Mouse (Mus musculus): ENCODE measurements around the gene Olfr1359. TPM values are rescaled to one million over a fixed set of nuclear protein-coding genes. Genes with fewer than 3 reads are reported as not detected.
"Not testable (repeated sequence)": the region's sequence is repeated elsewhere in the genome, so short reads cannot be mapped to it uniquely, and the experiment has no call there.

Olfr1359 gene
- polyA plus RNA-seq (2016; fragmentation: Nextera tagmentation; extraction: Ambion mirVana): not detected in 2 replicates

DNA sequence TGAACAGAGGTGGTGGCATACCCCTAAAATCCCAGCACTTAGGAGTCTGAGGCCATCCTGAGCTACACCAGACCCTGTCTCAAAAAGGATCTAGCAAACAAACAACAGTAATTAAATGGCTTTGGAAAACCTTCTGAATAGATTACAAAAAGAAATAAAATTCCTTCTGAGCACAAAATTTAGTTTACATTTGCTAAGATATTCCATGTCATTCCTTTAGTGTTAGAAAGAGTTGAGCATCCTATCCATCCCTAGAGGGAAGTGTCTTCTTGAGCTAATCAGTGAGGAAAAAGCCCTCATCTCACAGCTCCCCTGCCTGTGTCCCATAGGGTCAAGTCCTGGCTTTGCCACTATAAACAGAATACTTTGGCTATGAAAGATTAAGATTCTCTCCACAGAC lies at the start of gene Olfr1359:
Olfr1359 (plus strand) TSS at position 301 of the 400 bp plus-strand sequence.
- no peaks in the 10 kb centered on the region for H3K36me3 ChIP-seq
- H3K27ac ChIP-seq (replicated peaks): no peak within 1 kb of the TSS
- no peaks in the 10 kb centered on the region for H3K27me3 ChIP-seq
- H3K9me3 ChIP-seq: no peaks in the 10 kb centered on the region
- no peak within 1 kb of the TSS for H3K4me3 ChIP-seq
- no peak within 1 kb of the TSS for H3K9ac ChIP-seq (replicated peaks)
- H3K4me2 ChIP-seq (replicated peaks): no peak within 1 kb of the TSS
- H3K4me1 ChIP-seq: no peaks in the 10 kb centered on the region
- no peak for ATAC-seq (ENCODE audit: low FRiP score, low read depth)

DNA sequence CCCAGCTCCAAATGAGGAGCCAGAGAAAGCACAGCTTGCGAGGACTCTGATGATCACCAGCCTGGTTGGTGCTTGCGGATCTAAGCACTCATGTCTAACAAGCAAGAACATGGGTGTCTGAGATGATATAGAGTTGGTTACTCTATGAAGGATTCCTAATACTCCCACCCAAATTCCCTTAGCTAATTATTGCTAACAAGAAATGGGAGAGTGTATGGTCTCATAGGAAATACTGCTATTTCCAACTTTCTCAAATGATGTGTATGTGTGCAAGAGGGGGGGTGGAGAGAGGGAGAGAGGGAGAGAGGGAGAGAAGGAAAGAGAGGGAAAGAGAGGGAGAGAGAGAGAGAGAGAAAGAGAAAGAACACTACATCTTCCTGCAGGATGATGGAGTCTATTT lies 34.6 kb upstream of the Olfr1359 start, which contains the start of gene Olfr1361:
Olfr1361 (minus strand) TSS at position 101 of the 400 bp plus-strand sequence.
- WGBS: 76% methylated on average over 2 of the region's 2 CpGs
- H3K9ac ChIP-seq (replicated peaks): no peak within 1 kb of the TSS
- no peak for ATAC-seq (ENCODE audit: low FRiP score, low read depth)
- no peaks in the 10 kb centered on the region for H3K27me3 ChIP-seq
- H3K9me3 ChIP-seq: no peaks in the 10 kb centered on the region
- no peaks in the 10 kb centered on the region for H3K4me1 ChIP-seq
- H3K4me3 ChIP-seq: no peak within 1 kb of the TSS
- H3K36me3 ChIP-seq: no peaks in the 10 kb centered on the region
- H3K4me2 ChIP-seq (replicated peaks): no peak within 1 kb of the TSS
- no peak within 1 kb of the TSS for H3K27ac ChIP-seq (replicated peaks)

DNA sequence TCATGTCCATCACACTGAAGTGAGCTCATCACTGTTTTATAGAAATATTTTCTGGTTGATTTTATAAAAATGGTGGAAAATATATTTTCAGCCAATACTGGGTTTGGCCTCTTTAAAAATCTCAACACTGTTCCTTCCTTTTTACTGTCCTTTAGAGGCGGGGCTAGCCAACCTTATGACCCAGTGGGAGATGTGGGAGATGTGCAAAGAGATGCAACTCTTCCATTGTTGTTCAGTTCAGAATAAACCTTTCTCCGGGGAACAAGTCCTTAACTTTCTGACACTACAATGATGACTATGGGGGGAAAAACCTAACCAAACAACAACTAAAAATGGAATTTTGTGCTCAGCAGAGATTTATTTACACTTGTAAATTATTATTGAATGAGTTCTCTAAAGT lies 20.6 kb upstream of the Olfr1359 start, which contains the start of gene Olfr1360:
Olfr1360 (minus strand) TSS at position 101 of the 400 bp plus-strand sequence.
- Histone ChIP-seq H3K27ac (replicated peaks) (no peak within 1 kb of the TSS), H3K4me2 (replicated peaks) (no peak within 1 kb of the TSS), H3K4me3 (no peak within 1 kb of the TSS), H3K36me3 (no peaks in the 10 kb centered on the region), H3K27me3 (no peaks in the 10 kb centered on the region), H3K4me1 (no peaks in the 10 kb centered on the region), H3K9me3 (no peaks in the 10 kb centered on the region), H3K9ac (replicated peaks) (no peak within 1 kb of the TSS)
- 88% methylated on average over 2 of the region's 2 CpGs for WGBS
- ATAC-seq (ENCODE audit: low FRiP score, low read depth): no peak

DNA sequence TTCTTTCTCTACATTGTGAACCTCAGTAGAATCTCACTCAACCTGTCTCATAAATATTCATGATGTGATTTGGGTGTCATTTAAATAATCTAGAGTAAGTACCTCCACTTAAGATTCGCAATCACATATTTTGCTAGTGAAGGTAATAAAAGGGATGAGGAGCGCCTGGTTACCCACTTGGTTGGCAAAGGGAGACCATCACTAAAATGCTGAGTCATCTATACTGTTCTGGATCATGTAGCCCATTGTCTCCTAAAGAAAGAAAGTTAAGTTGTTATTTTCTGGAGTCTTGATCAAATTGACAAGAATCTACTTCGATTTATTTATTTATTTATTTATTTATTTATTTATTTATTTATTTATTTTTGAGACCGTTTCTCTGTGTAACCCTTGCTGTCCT lies 8.8 kb downstream of the Olfr1359 start:
- Histone ChIP-seq H3K4me3 (no peak overlapping the region), H3K4me1 (peaks cover 4% of the 10 kb centered on the region; the same call in 1 of the 2 replicates), H3K4me2 (replicated peaks) (no peak overlapping the region), H3K36me3 (no peaks in the 10 kb centered on the region), H3K27me3 (no peaks in the 10 kb centered on the region), H3K9me3 (no peaks in the 10 kb centered on the region), H3K27ac (replicated peaks) (no peak overlapping the region), H3K9ac (replicated peaks) (no peak overlapping the region)
- 74% methylated on average over 4 of the region's 4 CpGs for WGBS
- no peak for ATAC-seq (ENCODE audit: low FRiP score, low read depth)

DNA sequence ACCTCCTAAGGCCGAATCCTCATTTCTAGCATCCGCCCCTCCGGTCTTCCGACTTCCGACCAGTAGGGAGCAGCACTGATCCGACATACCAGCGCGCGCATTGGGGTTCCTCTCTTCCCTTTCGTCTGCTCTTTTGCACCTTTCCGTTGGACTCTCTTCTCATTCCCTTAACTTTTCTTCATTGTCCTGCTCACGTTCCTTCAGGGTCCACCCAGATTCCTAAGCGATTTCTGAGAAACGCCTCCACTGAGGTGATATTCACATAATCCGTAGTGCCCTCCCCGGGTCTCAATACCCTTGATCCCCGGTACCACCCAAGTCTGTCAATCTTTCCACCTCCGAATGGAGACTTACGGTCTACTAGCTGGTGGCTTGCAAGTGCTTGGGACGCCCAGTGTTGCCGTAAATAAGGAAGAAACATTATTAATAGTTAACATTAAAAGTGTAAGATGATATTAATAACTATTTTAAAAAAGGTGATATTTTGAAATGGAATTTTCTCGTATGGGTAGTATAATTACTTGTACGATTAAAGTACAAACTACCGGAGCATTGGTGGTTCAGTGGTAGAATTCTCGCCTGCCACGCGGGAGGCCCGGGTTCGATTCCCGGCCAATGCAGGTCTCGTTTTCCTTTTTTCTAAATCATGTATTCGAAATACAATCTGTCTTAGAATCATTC lies 12.3 kb downstream of the Olfr1359 start:
- peak overlapping the region; percentile 55 for H3K4me3 ChIP-seq
- peak overlapping the region; percentile 43 for H3K9ac ChIP-seq (replicated peaks)
- H3K27me3 ChIP-seq: no peaks in the 10 kb centered on the region
- peak overlapping the region; percentile 43 for H3K4me2 ChIP-seq (replicated peaks)
- H3K36me3 ChIP-seq: no peaks in the 10 kb centered on the region
- ATAC-seq (ENCODE audit: low FRiP score, low read depth): peak; percentile 85
- H3K27ac ChIP-seq (replicated peaks): peak overlapping the region; percentile 55; the same call in 1 of the 2 replicates
- under 1% methylated on average over 32 of the region's 32 CpGs for WGBS
- peaks cover 8% of the 10 kb centered on the region for H3K4me1 ChIP-seq
- no peaks in the 10 kb centered on the region for H3K9me3 ChIP-seq

DNA sequence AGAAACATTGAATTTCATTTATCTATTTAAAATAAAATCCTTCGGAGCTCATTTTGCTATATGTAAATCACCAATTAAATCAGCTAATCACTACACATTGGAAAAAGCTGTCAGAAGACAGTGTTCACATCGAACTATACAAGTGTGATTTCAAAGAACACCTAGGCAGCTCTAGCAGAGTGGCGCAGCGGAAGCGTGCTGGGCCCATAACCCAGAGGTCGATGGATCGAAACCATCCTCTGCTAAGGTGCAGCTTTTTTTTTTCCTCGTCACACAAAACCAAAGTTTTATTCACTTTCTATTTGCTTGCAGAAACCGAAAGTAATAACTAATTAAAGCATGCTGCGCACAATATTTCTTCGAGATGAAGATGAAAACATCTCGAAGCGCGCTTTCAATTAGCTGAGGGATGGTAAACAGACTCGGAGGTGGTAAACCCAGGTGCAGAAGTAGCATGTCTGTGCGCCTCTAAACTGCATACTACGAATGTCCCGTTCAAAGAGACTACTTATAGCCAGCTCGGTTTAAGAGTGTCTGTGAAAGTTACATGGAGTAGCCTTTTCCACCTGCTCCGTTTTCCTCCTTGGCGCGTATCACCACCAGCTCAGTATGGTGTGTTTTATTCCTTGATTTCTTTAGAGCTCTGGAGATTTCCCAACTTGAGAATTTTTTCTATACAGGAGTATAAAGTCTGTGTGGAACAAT lies 13.1 kb downstream of the Olfr1359 start:
- peak overlapping the region; percentile 44 for H3K4me3 ChIP-seq
- no peaks in the 10 kb centered on the region for H3K36me3 ChIP-seq
- H3K9ac ChIP-seq (replicated peaks): peak overlapping the region; percentile 34
- peaks cover 12% of the 10 kb centered on the region for H3K4me1 ChIP-seq
- H3K27ac ChIP-seq (replicated peaks): no peak overlapping the region
- no peaks in the 10 kb centered on the region for H3K9me3 ChIP-seq
- H3K4me2 ChIP-seq (replicated peaks): peak overlapping the region; percentile 60
- no peaks in the 10 kb centered on the region for H3K27me3 ChIP-seq
- 1% methylated on average over 22 of the region's 22 CpGs for WGBS
- ATAC-seq (ENCODE audit: low FRiP score, low read depth): peak; percentile 63

DNA sequence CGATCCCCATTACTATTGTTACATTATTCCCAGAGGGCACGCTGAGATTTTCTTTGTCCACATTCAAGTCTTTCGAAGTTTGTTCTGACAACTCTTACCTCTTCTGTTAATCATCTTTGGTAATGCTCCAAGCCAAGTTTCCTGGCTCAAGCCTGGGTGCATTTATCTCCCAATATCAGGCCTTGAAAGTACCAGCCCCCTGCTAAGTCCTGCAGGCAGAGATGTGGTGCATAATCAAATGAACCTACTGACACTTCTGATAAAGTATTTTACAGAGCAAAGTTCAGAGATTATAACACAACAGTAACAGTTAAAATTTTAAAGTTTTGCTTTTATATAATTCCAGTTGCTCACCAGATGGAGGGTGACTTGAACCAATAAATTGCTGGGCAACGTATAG lies 13.8 kb downstream of the Olfr1359 start:
- Histone ChIP-seq H3K4me2 (replicated peaks) (peak overlapping the region; percentile 60), H3K36me3 (no peaks in the 10 kb centered on the region), H3K27ac (replicated peaks) (no peak overlapping the region), H3K4me1 (peaks cover 12% of the 10 kb centered on the region), H3K9ac (replicated peaks) (peak overlapping the region; percentile 34; the same call in 1 of the 2 replicates), H3K9me3 (no peaks in the 10 kb centered on the region), H3K27me3 (no peaks in the 10 kb centered on the region), H3K4me3 (peak overlapping the region; percentile 44)
- no peak for ATAC-seq (ENCODE audit: low FRiP score, low read depth)
- 27% methylated on average over 4 of the region's 4 CpGs for WGBS

DNA sequence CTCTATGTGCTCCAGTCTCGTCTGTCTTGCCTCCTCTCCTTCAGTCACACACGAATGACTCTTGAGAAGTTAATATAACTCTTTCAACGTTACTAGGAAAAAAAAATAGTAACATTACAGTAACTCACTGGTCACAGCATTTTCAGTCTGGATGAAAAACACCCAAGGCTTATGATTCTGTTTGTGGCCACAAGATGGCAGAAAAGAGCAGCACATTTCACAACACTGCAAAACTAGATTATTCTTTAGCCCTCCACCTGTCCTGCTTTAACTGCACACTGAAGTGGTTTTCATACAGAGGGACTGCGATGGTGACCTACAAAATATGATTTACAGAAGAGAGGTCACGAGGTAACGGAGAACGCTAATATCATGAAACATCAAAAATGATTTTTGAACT lies 16.8 kb downstream of the Olfr1359 start:
- H3K9ac ChIP-seq (replicated peaks): peak overlapping the region; percentile 68
- peaks cover 23% of the 10 kb centered on the region for H3K4me1 ChIP-seq
- peak overlapping the region; percentile 94 for H3K27ac ChIP-seq (replicated peaks)
- peak overlapping the region; percentile 85 for H3K4me2 ChIP-seq (replicated peaks)
- H3K36me3 ChIP-seq: no peaks in the 10 kb centered on the region
- no peaks in the 10 kb centered on the region for H3K27me3 ChIP-seq
- H3K9me3 ChIP-seq: no peaks in the 10 kb centered on the region
- 3% methylated on average over 7 of the region's 7 CpGs for WGBS
- peak overlapping the region; percentile 42 for H3K4me3 ChIP-seq
- ATAC-seq (ENCODE audit: low FRiP score, low read depth): no peak

DNA sequence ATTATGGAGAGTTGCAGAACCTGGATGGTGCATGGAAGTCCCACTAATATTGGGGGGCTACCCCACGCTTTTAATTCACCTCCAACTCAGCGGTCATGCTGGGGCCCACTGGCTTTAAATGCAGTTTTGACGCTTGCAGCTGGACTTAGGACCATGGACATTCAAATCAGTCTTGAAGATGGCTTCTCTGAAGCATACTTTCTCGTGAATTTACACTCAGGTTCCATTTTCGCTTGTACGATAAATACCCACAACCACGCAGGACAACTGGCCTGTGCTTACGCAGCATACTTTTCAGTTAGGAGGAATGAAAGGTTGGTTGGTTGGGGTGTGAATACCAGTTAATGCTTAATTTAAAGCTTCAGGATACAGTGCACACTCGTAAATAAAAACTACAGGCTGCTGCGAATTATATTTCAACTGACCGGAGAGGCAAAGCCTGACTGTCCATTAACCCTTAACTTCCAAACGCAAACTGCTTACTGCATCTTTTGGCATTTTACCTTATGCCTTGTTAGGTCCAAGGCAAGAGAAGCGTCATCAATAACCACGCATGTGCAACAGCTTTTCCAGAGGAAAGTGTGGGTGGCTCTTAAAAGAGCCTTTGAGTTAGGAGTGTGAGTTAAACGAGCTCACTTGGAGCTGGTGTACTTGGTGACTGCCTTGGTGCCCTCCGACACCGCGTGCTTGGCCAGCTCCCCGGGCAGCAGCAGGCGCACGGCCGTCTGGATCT lies 17.4 kb downstream of the Olfr1359 start:
- no peaks in the 10 kb centered on the region for H3K36me3 ChIP-seq
- peak overlapping the region; percentile 85 for H3K4me2 ChIP-seq (replicated peaks)
- peak overlapping the region; percentile 68 for H3K9ac ChIP-seq (replicated peaks)
- no peak for ATAC-seq (ENCODE audit: low FRiP score, low read depth)
- no peaks in the 10 kb centered on the region for H3K9me3 ChIP-seq
- peaks cover 23% of the 10 kb centered on the region for H3K4me1 ChIP-seq
- 2% methylated on average over 22 of the region's 22 CpGs for WGBS
- H3K4me3 ChIP-seq: peak overlapping the region; percentile 42
- H3K27me3 ChIP-seq: no peaks in the 10 kb centered on the region
- peak overlapping the region; percentile 94 for H3K27ac ChIP-seq (replicated peaks)

DNA sequence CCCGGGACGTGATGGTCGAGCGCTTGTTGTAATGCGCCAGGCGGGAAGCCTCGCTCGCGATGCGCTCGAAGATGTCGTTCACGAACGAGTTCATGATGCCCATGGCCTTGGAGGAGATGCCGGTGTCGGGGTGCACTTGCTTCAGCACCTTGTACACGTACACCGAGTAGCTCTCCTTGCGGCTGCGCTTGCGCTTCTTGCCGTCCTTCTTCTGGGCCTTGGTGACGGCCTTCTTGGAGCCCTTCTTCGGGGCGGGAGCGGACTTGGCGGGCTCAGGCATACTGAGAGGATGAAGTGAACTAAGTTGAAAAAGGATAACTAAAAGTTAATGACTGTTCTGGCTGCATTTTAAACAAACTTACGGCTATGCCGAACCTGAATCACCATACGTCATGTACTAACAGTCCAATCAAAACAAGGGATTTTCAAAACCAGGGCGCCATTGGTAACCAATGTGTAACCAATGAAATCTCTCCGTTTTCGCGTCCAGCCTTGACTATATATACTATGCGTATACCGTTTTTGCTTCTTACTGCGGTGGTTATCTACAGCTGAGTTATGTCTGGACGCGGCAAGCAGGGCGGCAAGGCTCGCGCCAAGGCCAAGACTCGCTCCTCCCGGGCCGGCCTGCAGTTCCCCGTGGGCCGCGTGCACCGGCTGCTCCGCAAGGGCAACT lies 18.1 kb downstream of the Olfr1359 start, which contains the start of the genes Hist1h2bl and Hist1h2ai:
Hist1h2bl (minus strand) TSS at position 280 of the 676 bp plus-strand sequence.
Hist1h2ai (plus strand) TSS at position 559 of the 676 bp plus-strand sequence.
- H3K27me3 ChIP-seq, H3K36me3 ChIP-seq, H3K9me3 ChIP-seq: not testable (repeated sequence)
- Histone ChIP-seq H3K9ac (replicated peaks) (peak within 1 kb of the TSS; percentile 73), H3K4me2 (replicated peaks) (peak within 1 kb of the TSS; percentile 85), H3K27ac (replicated peaks) (peak within 1 kb of the TSS; percentile 94), H3K4me3 (peak within 1 kb of the TSS; percentile 48), H3K4me1 (peaks cover 27% of the 10 kb centered on the region)
- WGBS: under 1% methylated on average over 38 of the region's 50 CpGs
- ATAC-seq (ENCODE audit: low FRiP score, low read depth): peak; percentile 92

All from midbrain, embryonic 12.5 days (tissue).